Mouse (Mus musculus): ENCODE results near the gene Mtnr1a. TPM values are rescaled to one million over a fixed set of nuclear protein-coding genes. Genes with fewer than 3 reads are reported as not detected.

Gene Mtnr1a
- polyA plus RNA-seq, 1 experiment from 2014 or later: 0.15 TPM

DNA sequence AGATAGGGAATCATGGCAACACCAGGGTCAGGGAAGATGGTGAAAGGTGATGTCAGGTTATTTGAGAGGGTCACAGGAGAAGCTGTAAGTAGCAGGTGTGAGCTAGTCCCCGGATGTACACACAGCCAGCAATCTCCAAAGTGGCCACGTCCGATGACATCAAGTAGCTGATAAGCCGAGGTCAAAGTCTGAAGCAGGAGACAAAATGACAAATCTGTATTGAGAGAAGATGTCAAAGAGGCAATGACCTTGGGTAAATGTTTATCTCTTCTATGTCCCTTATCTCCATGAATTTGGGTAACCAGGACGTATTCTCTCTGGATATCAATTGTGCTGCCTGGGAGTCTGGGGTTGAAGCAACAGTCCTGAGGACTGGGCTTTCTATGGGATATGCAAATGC is 42.9 kb downstream of the Mtnr1a start:
- H3K4me1 ChIP-seq (replicated peaks; ENCODE audit: control insufficient read depth, insufficient read depth, low read length): peaks cover 5% of the 10 kb centered on the region; the same call in 1 of the 2 replicates
- ATAC-seq (replicated peaks; ENCODE audit: low FRiP score, low TSS enrichment, low read depth) (no peak), DNase-seq (ENCODE audit: low spot score) (no peak)

DNA sequence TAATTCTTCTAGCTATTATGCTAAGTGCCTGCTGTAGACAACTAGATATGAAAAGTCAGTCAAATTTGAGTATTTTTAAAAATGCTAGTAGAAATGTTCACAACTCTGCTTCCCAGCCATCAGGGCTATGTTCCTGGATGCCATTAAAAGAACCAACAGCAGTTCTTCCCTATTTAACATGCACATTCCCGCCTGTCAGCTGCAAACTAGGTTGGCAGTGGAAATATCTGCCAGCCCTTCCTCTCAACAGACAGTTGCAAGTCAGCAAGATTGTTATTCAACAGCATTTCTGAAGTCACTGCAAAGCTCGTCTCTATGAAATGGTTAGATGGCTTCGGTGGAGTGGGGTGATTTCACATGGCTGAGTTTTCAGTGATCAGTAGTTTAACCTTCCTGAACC is 48.7 kb downstream of the Mtnr1a start:
- Histone ChIP-seq H3K9ac (ENCODE audit: low read length) (no peak overlapping the region), H3K4me3 (ENCODE audit: low read depth, low read length) (no peak overlapping the region), H3K4me1 (replicated peaks; ENCODE audit: control insufficient read depth, insufficient read depth, low read length) (no peaks in the 10 kb centered on the region), H3K4me2 (ENCODE audit: low read length) (no peak overlapping the region), H3K27me3 (replicated peaks; ENCODE audit: control insufficient read depth, insufficient read depth, low read length) (no peaks in the 10 kb centered on the region), H3K27ac (ENCODE audit: low read depth) (no peak overlapping the region), H3K36me3 (ENCODE audit: control insufficient read depth, insufficient read depth, low read length) (no peaks in the 10 kb centered on the region), H3K9me3 (ENCODE audit: control insufficient read depth, low read length) (no peaks in the 10 kb centered on the region)
- ATAC-seq (replicated peaks; ENCODE audit: low FRiP score, low TSS enrichment, low read depth): no peak
- DNase-seq (ENCODE audit: low spot score): no peak
- 74% methylated on average over 3 of the region's 3 CpGs for WGBS

More for the DNA sequence above, 42.9 kb downstream of the Mtnr1a start:
- no peak overlapping the region for H3K4me2 ChIP-seq (ENCODE audit: low read length)
- 69% methylated on average over 5 of the region's 5 CpGs for WGBS
- no peaks in the 10 kb centered on the region for H3K36me3 ChIP-seq (ENCODE audit: control insufficient read depth, insufficient read depth, low read length)
- no peak overlapping the region for H3K4me3 ChIP-seq (ENCODE audit: low read depth, low read length)
- 0 out of 2 replicates have a peak, but pooled peaks cover 10% of the 10 kb centered on the region for H3K27me3 ChIP-seq (replicated peaks; ENCODE audit: control insufficient read depth, insufficient read depth, low read length)
- H3K9me3 ChIP-seq (ENCODE audit: control insufficient read depth, low read length): no peaks in the 10 kb centered on the region
- no peak overlapping the region for H3K27ac ChIP-seq (ENCODE audit: low read depth)
- no peak overlapping the region for H3K9ac ChIP-seq (ENCODE audit: low read length)

- Histone ChIP-seq H3K4me3 (ENCODE audit: low read depth, low read length) (no peak overlapping the region), H3K9ac (ENCODE audit: low read length) (no peak overlapping the region), H3K9me3 (ENCODE audit: control insufficient read depth, low read length) (no peaks in the 10 kb centered on the region), H3K4me1 (replicated peaks; ENCODE audit: control insufficient read depth, insufficient read depth, low read length) (no peaks in the 10 kb centered on the region), H3K27ac (ENCODE audit: low read depth) (no peak overlapping the region), H3K27me3 (replicated peaks; ENCODE audit: control insufficient read depth, insufficient read depth, low read length) (no peaks in the 10 kb centered on the region), H3K36me3 (ENCODE audit: control insufficient read depth, insufficient read depth, low read length) (no peaks in the 10 kb centered on the region), H3K4me2 (ENCODE audit: low read length) (no peak overlapping the region)
- no peak for DNase-seq (ENCODE audit: low spot score)
- no peak for ATAC-seq (replicated peaks; ENCODE audit: low FRiP score, low TSS enrichment, low read depth)
- 59% methylated on average over 5 of the region's 5 CpGs for WGBS
Measured at GRCm38 (mm10) chr8:45125680-45126079, 56.7 kb downstream of the Mtnr1a start.

Other genes with a start within 250 kb of the Mtnr1a start
- 29.3 and 29.7 TPM in 2 replicates for gene Fat1, start 133.7 kb upstream of the Mtnr1a start, polyA plus RNA-seq (2014; fragmentation: Nextera tagmentation; extraction: Ambion mirVana)
- not detected in 2 replicates for gene F11, start 192.9 kb downstream of the Mtnr1a start, polyA plus RNA-seq (2014; fragmentation: Nextera tagmentation; extraction: Ambion mirVana)
- gene Klkb1, start 225.7 kb downstream of the Mtnr1a start, polyA plus RNA-seq (2014; fragmentation: Nextera tagmentation; extraction: Ambion mirVana): not detected in 2 replicates
- gene Gm45753, start 239.3 kb downstream of the Mtnr1a start, polyA plus RNA-seq (2014; fragmentation: Nextera tagmentation; extraction: Ambion mirVana): not detected in 2 replicates